Mouse (Mus musculus) frontal cortex, adult (tissue): ENCODE measurements at regions not wholly inside any gene's neighbourhood (a gene's known extent, or its start where the extent isn't known, plus 50 kb on each side); places are given as distances from the start of the nearest gene placed in this dataset.

Experiments
- ATAC-seq: cut with Nextera tagmentation; 2 replicates; pipeline ENCODE4 v1.9.2; 2017; ENCODE audit warnings: mild to moderate bottlenecking, moderate library complexity, mixed read lengths; ENCODE audit not compliant: low TSS enrichment

GRCm38 (mm10) chr8:23504704-23505103, 1093.5 kb downstream of the Mrps31 start:
- ATAC-seq, result peak; percentile 80

- no peak for ATAC-seq
These were observed 1094.1 kb downstream of the Mrps31 start for GRCm38 (mm10) chr8:23505216-23505615.

- no peak for ATAC-seq
These were observed 1094.8 kb downstream of the Mrps31 start for GRCm38 (mm10) chr8:23505966-23506365.

GRCm38 (mm10) chr8:23507661-23508060, 1096.5 kb downstream of the Mrps31 start:
- ATAC-seq, result no peak

GRCm38 (mm10) chr8:23510076-23510475, 1098.9 kb downstream of the Mrps31 start:
- no peak for ATAC-seq

- no peak for ATAC-seq
These were observed 1099.4 kb downstream of the Mrps31 start for GRCm38 (mm10) chr8:23510561-23510960.

GRCm38 (mm10) chr8:23511264-23511663, 1100.1 kb downstream of the Mrps31 start:
- no peak for ATAC-seq

- no peak for ATAC-seq
These were observed 1100.6 kb downstream of the Mrps31 start for GRCm38 (mm10) chr8:23511792-23512191.

- no peak for ATAC-seq
These were observed 1105.3 kb downstream of the Mrps31 start for GRCm38 (mm10) chr8:23516469-23516868.

GRCm38 (mm10) chr8:23531551-23532142, 1120.5 kb downstream of the Mrps31 start:
- ATAC-seq, result peak; percentile 64; the same call in 1 of the 2 replicates

GRCm38 (mm10) chr8:23537681-23538359, 1126.7 kb downstream of the Mrps31 start:
- no peak for ATAC-seq

GRCm38 (mm10) chr8:23553565-23554473, 1142.7 kb downstream of the Mrps31 start:
- ATAC-seq, result no peak

GRCm38 (mm10) chr8:23560836-23561235, 1149.7 kb downstream of the Mrps31 start:
- ATAC-seq, result no peak

GRCm38 (mm10) chr8:23561683-23562385, 1150.7 kb downstream of the Mrps31 start:
- ATAC-seq, result no peak

GRCm38 (mm10) chr8:23562504-23562903, 1151.3 kb downstream of the Mrps31 start:
- no peak for ATAC-seq

GRCm38 (mm10) chr8:23563065-23564020, 1152.2 kb downstream of the Mrps31 start:
- ATAC-seq, result no peak

GRCm38 (mm10) chr8:23567906-23568305, 1156.7 kb downstream of the Mrps31 start:
- no peak for ATAC-seq

GRCm38 (mm10) chr8:23571338-23571737, 1154.3 kb downstream of the Adam3 start:
- peak; percentile 88 for ATAC-seq

- ATAC-seq, result no peak
These were observed 1145.5 kb downstream of the Adam3 start for GRCm38 (mm10) chr8:23580106-23580505.

- no peak for ATAC-seq
These were observed 1145.0 kb downstream of the Adam3 start for GRCm38 (mm10) chr8:23580701-23581100.
